Mouse (Mus musculus) gonadal fat pad, adult 2 months (tissue): ENCODE results near the gene Gpr183. TPM values are rescaled to one million over a fixed set of nuclear protein-coding genes. Genes with fewer than 3 reads are reported as not detected.

ENCODE experiments used
- DNase-seq: peaks from one replicate; pipeline ENCODE4 v3.0.0-alpha.2; 2012; ENCODE audit warnings: low read depth
- polyA plus RNA-seq: library from polyadenylated mRNA; depleted of rRNA; stranded (reverse); fragments of >200 nt; gene quantifications from 2 replicates; pipeline ENCODE4 v1.2.3, GENCODE M21; 2012

Gene Gpr183
- polyA plus RNA-seq, 1 experiment = 2.8 TPM

GRCm38 (mm10) chr14:121987691-121988090 is 22.7 kb upstream of the Gpr183 start:
- DNase-seq = no peak

GRCm38 (mm10) chr14:121987287-121987686 is 22.3 kb upstream of the Gpr183 start:
- DNase-seq = no peak

- no peak for DNase-seq
These were observed 21.0 kb upstream of the Gpr183 start for GRCm38 (mm10) chr14:121986028-121986427.

- no peak for DNase-seq
These were observed 20.5 kb upstream of the Gpr183 start for GRCm38 (mm10) chr14:121985477-121985876.

GRCm38 (mm10) chr14:121983009-121983933 is 18.3 kb upstream of the Gpr183 start:
- no peak for DNase-seq

- no peak for DNase-seq
These were observed 16.5 kb upstream of the Gpr183 start for GRCm38 (mm10) chr14:121981531-121981930.

- no peak for DNase-seq
These were observed 8.1 kb upstream of the Gpr183 start for GRCm38 (mm10) chr14:121973114-121973513.

GRCm38 (mm10) chr14:121970402-121970801 is 5.4 kb upstream of the Gpr183 start:
- DNase-seq = no peak

- DNase-seq = no peak
These were observed 2.1 kb upstream of the Gpr183 start for GRCm38 (mm10) chr14:121967095-121967494.

- no peak for DNase-seq
These were observed 466 bp upstream of the Gpr183 start for GRCm38 (mm10) chr14:121965461-121965860.

- no peak for DNase-seq
These were observed 1.1 kb downstream of the Gpr183 start for GRCm38 (mm10) chr14:121963942-121964335.

- peak; percentile 73 for DNase-seq
These were observed 1.6 kb downstream of the Gpr183 start for GRCm38 (mm10) chr14:121963251-121963941.

- DNase-seq = peak; percentile 49
These were observed 2.7 kb downstream of the Gpr183 start for GRCm38 (mm10) chr14:121962128-121962890.

- no peak for DNase-seq
These were observed 3.4 kb downstream of the Gpr183 start for GRCm38 (mm10) chr14:121961496-121962127.

- no peak for DNase-seq
These were observed 4.0 kb downstream of the Gpr183 start for GRCm38 (mm10) chr14:121960997-121961396.

- DNase-seq = no peak
These were observed 4.5 kb downstream of the Gpr183 start for GRCm38 (mm10) chr14:121960531-121960930.

- DNase-seq = no peak
These were observed 5.0 kb downstream of the Gpr183 start for GRCm38 (mm10) chr14:121960031-121960430.

- no peak for DNase-seq
These were observed 5.4 kb downstream of the Gpr183 start for GRCm38 (mm10) chr14:121959538-121959980.

- no peak for DNase-seq
These were observed 6.1 kb downstream of the Gpr183 start for GRCm38 (mm10) chr14:121958751-121959537.

GRCm38 (mm10) chr14:121958041-121958750 is 6.8 kb downstream of the Gpr183 start:
- DNase-seq = no peak
